Mouse (Mus musculus) thymus, postnatal 10 days (tissue): ENCODE measurements around the gene Ccnjl.

Experiments
- DNase-seq, 2 experiments: peaks; one replicate each; pipeline ENCODE4 v3.0.0; 2021; ENCODE audit warnings: low spot score in 2 of 2

Gene Ccnjl

GRCm38 (mm10) chr11:43569188-43569587 lies 40.6 kb downstream of the Ccnjl start:
- DNase-seq: no peak

DNA sequence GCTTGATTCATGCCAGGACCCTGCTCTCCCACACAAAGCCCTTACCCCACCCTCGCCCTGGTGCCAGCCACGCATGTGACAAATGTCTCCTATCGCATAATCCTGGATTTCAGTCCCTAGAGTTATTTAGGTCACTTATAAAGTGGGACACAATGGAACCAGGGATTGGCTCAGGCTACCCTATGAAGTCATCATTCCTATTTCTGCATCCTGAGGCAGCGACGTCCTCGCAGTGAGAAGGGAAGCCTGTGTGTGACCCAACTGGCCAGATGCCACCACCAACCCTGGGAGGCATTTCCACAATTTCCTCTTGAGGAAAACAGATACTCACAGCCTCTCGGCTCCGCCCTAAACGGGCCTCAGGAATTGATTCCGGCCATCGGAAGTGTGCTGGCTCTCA lies 41.0 kb downstream of the Ccnjl start:
- no peak for DNase-seq

- no peak for DNase-seq
Observed at GRCm38 (mm10) chr11:43575061-43575375, 46.4 kb downstream of the Ccnjl start.

- no peak for DNase-seq
Observed at GRCm38 (mm10) chr11:43575376-43576151, 47.0 kb downstream of the Ccnjl start.

GRCm38 (mm10) chr11:43577713-43578478 lies 49.3 kb downstream of the Ccnjl start:
- no peak for DNase-seq

- DNase-seq: no peak
Observed at GRCm38 (mm10) chr11:43585211-43586005, 56.8 kb downstream of the Ccnjl start.

GRCm38 (mm10) chr11:43586324-43587090 lies 57.9 kb downstream of the Ccnjl start, which contains the start of gene 4933415A04Rik:
Gene 4933415A04Rik (plus strand): TSS chr11:43587040.
- DNase-seq: peak; percentile 40 to 80

- no peak for DNase-seq
Observed at GRCm38 (mm10) chr11:43589530-43590072, 61.0 kb downstream of the Ccnjl start.

GRCm38 (mm10) chr11:43601440-43601839 lies 72.9 kb downstream of the Ccnjl start, which contains the start of gene Fabp6:
Gene Fabp6 (minus strand): TSS chr11:43601540.
- DNase-seq: no peak

DNA sequence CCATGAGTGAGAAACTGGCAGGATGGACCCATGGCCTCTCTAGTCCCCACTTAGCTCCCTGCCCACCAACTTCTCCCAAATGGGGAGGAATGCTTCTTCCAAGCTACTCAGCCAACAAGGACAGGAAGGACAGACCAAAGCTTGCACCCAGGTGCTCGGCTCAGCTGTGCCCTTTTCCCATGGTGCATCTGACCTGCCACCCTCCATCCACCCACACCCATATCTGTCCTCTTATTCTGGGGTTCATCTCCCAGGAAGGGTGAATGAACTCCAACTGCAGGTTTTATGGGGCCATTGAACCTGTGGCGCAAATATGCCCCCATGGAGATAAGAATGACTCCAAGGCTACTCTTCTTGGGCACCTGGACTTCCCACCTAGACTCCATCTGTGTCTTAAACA lies 75.6 kb downstream of the Ccnjl start:
- no peak for DNase-seq

- DNase-seq: no peak
Observed at GRCm38 (mm10) chr11:43604891-43605290, 76.3 kb downstream of the Ccnjl start.

- DNase-seq: no peak
Observed at GRCm38 (mm10) chr11:43605859-43606258, 77.3 kb downstream of the Ccnjl start.

GRCm38 (mm10) chr11:43608440-43608839 lies 79.9 kb downstream of the Ccnjl start:
- no peak for DNase-seq

GRCm38 (mm10) chr11:43610006-43610661 lies 81.5 kb downstream of the Ccnjl start:
- DNase-seq: no peak

- no peak for DNase-seq
Observed at GRCm38 (mm10) chr11:43610662-43611033, 82.1 kb downstream of the Ccnjl start.

- DNase-seq: peak; percentile 22 to 76
Observed at GRCm38 (mm10) chr11:43612834-43613488, 84.4 kb downstream of the Ccnjl start.

- DNase-seq: no peak
Observed at GRCm38 (mm10) chr11:43617924-43618323, 89.3 kb downstream of the Ccnjl start.

GRCm38 (mm10) chr11:43618403-43618802 lies 89.8 kb downstream of the Ccnjl start:
- no peak for DNase-seq

DNA sequence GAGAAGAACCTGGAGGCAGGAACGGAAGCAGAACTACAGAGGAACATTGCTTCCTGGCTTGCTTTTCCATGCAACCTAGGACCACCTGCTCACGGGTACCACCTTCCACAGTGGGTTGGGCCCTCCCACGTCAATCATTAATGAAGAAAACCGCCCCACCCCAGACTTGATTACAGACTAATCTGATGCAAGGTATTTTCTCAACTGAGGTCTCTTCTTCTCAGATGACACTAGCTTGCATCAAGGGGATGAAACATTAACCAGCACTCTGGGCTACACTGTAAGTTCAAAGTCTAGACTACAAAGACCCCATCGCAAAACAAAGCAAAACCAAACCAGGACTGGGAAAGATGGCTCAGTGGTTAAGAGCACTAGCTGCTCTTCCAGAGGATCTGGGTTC lies 93.2 kb downstream of the Ccnjl start:
- no peak for DNase-seq

DNA sequence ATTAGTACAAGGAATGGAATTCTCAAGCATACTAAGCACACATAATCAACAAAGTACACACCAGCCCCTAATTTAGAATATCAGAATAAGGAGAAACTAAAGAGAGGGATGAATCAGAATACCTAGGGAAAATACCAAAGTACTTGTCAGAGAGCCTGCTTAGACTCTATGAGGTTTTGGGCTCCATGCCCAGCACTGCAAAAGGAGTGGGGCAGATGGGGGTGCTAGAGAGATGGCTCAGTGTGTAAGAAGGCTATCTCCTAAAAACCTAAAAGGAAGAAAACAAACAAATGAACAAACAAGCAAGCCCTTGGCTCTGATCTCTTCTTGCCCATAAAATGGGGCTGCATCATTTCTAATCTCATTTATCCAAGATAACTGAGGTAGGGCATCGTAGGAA lies 95.8 kb downstream of the Ccnjl start:
- DNase-seq: no peak
